Mouse (Mus musculus): ENCODE measurements around the gene Prmt2. TPM values are rescaled to one million over a fixed set of nuclear protein-coding genes. Genes with fewer than 3 reads are reported as not detected.

Gene Prmt2
- total RNA-seq, 2 experiments from 2014 or later = 72.9 to 77.5 TPM

GRCm38 (mm10) chr10:76229627-76230026, 8.0 kb downstream of the Prmt2 start:
- DNase-seq (ENCODE audit: extremely low spot score in 1 of 2, low spot score in 1 of 2) = no peak

- no peak for DNase-seq (ENCODE audit: extremely low spot score in 1 of 2, low spot score in 1 of 2)
Measured at GRCm38 (mm10) chr10:76225944-76226343, 11.7 kb downstream of the Prmt2 start.

GRCm38 (mm10) chr10:76218240-76218639, 19.4 kb downstream of the Prmt2 start:
- no peak for DNase-seq (ENCODE audit: extremely low spot score in 1 of 2, low spot score in 1 of 2)

GRCm38 (mm10) chr10:76217056-76217455, 20.6 kb downstream of the Prmt2 start:
- no peak for DNase-seq (ENCODE audit: extremely low spot score in 1 of 2, low spot score in 1 of 2)

GRCm38 (mm10) chr10:76214161-76214560, 23.5 kb downstream of the Prmt2 start:
- no peak for DNase-seq (ENCODE audit: extremely low spot score in 1 of 2, low spot score in 1 of 2)

- DNase-seq (ENCODE audit: extremely low spot score in 1 of 2, low spot score in 1 of 2) = no peak
Measured at GRCm38 (mm10) chr10:76212121-76212520, 25.5 kb downstream of the Prmt2 start.

- DNase-seq (ENCODE audit: extremely low spot score in 1 of 2, low spot score in 1 of 2) = no peak
Measured at GRCm38 (mm10) chr10:76210806-76211205, 26.9 kb downstream of the Prmt2 start.

- DNase-seq (ENCODE audit: extremely low spot score in 1 of 2, low spot score in 1 of 2) = no peak
Measured at GRCm38 (mm10) chr10:76209241-76209640, 28.4 kb downstream of the Prmt2 start.

- DNase-seq (ENCODE audit: extremely low spot score in 1 of 2, low spot score in 1 of 2) = no peak
Measured at GRCm38 (mm10) chr10:76207262-76207796, 30.3 kb downstream of the Prmt2 start.

GRCm38 (mm10) chr10:76203798-76204283, 33.8 kb downstream of the Prmt2 start:
- DNase-seq (ENCODE audit: extremely low spot score in 1 of 2, low spot score in 1 of 2) = peak in 1 of 2 experiments; percentile 41

GRCm38 (mm10) chr10:76201978-76202377, 35.7 kb downstream of the Prmt2 start:
- DNase-seq (ENCODE audit: extremely low spot score in 1 of 2, low spot score in 1 of 2) = peak; percentile 69 to 95

- no peak for DNase-seq (ENCODE audit: extremely low spot score in 1 of 2, low spot score in 1 of 2)
Measured at GRCm38 (mm10) chr10:76201416-76201815, 36.2 kb downstream of the Prmt2 start.

- DNase-seq (ENCODE audit: extremely low spot score in 1 of 2, low spot score in 1 of 2) = no peak
Measured at GRCm38 (mm10) chr10:76188010-76188409, 49.7 kb downstream of the Prmt2 start.

GRCm38 (mm10) chr10:76185216-76185615, 52.4 kb downstream of the Prmt2 start:
- no peak for DNase-seq (ENCODE audit: extremely low spot score in 1 of 2, low spot score in 1 of 2)

- no peak for DNase-seq (ENCODE audit: extremely low spot score in 1 of 2, low spot score in 1 of 2)
Measured at GRCm38 (mm10) chr10:76174899-76175298, 62.8 kb downstream of the Prmt2 start.

GRCm38 (mm10) chr10:76158009-76158408, 79.7 kb downstream of the Prmt2 start:
- DNase-seq (ENCODE audit: extremely low spot score in 1 of 2, low spot score in 1 of 2) = no peak

- DNase-seq (ENCODE audit: extremely low spot score in 1 of 2, low spot score in 1 of 2) = no peak
Measured at GRCm38 (mm10) chr10:76157528-76157927, 80.1 kb downstream of the Prmt2 start.

Small RNA genes lying within 50 kb of the gene (microRNA-seq; reads per million reads assigned to microRNA genes)
- gene Mir678 = 0 reads per million in 2 experiments

Other genes starting within 250 kb of the Prmt2 start
- gene Zfp280b, start 205.2 kb downstream of the Prmt2 start, total RNA-seq (2021) = 10 to 100 TPM; 15.9 to 17.2 TPM
- not detected for gene Slc5a4b, start 126.9 kb downstream of the Prmt2 start, total RNA-seq (2021)
- not detected for gene Slc5a4a, start 90.4 kb downstream of the Prmt2 start, total RNA-seq (2021)
- gene S100b, start 16.0 kb upstream of the Prmt2 start, total RNA-seq (2021) = 100 to 1,000 TPM; 117 to 140 TPM
- 10 to 100 TPM; 55.2 to 56.6 TPM for gene Dip2a, start 107.4 kb upstream of the Prmt2 start, total RNA-seq (2021)
- not detected for gene AC141477.1, start 202.6 kb upstream of the Prmt2 start, total RNA-seq (2021)
- 10 to 100 TPM; 17.1 to 20.8 TPM for gene Pcnt, start 204.9 kb upstream of the Prmt2 start, total RNA-seq (2021)
- not detected for gene 2610028H24Rik, start 211.2 kb upstream of the Prmt2 start, total RNA-seq (2021)
- 10 to 100 TPM; 50.8 to 54.8 TPM for gene Mcm3ap, start 231.1 kb upstream of the Prmt2 start, total RNA-seq (2021)
- 1 to 10 TPM; 4.3 TPM for gene Ybey, start 231.2 kb upstream of the Prmt2 start, total RNA-seq (2021)